Mouse (Mus musculus) intestine, embryonic 16.5 days (tissue): Measurements from ENCODE around the gene Arrdc3. TPM values are rescaled to one million over a fixed set of nuclear protein-coding genes. Genes with fewer than 3 reads are reported as not detected.
A peak's percentile ranks its signal among the peaks of the same experiment; 100 is the strongest.
"Not testable (repeated sequence)": the region's sequence is repeated elsewhere in the genome, so short reads cannot be mapped to it uniquely, and the experiment has no call there.

Source experiments
- ATAC-seq: fragments of 200-750 bp; cut with Nextera tagmentation; 2 replicates; pipeline ENCODE4 v1.8.0; 2017; ENCODE audit warnings: moderate TSS enrichment, moderate library complexity
- H3K27ac ChIP-seq: fragments of 300-500 bp; sonication (generic); 2 replicates; pipeline ENCODE4 v1.5.1; 2014; ENCODE audit warnings: mild to moderate bottlenecking, low read length
- H3K27me3 ChIP-seq: fragments of 300-500 bp; sonication (generic); replicated peaks from 2 replicates; pipeline ENCODE4 v1.6.1; 2014; ENCODE audit warnings: low read length, control low read depth, mixed read lengths; ENCODE audit not compliant: control insufficient read depth, insufficient read depth
- H3K36me3 ChIP-seq: fragments of 300-500 bp; sonication (generic); 2 replicates; pipeline ENCODE4 v1.6.1; 2014; ENCODE audit warnings: low read length, control low read depth; ENCODE audit not compliant: control insufficient read depth, insufficient read depth
- H3K4me1 ChIP-seq: fragments of 300-500 bp; sonication (generic); 2 replicates; pipeline ENCODE4 v1.6.1; 2014; ENCODE audit warnings: low read length, control low read depth, mixed read lengths; ENCODE audit not compliant: control insufficient read depth, insufficient read depth
- H3K4me2 ChIP-seq: fragments of 300-500 bp; sonication (generic); 2 replicates; pipeline ENCODE4 v1.6.1; 2014; ENCODE audit warnings: low read depth, low read length, control low read depth
- H3K4me3 ChIP-seq: fragments of 300-500 bp; sonication (generic); 2 replicates; pipeline ENCODE4 v1.5.1; 2014; ENCODE audit warnings: mild to moderate bottlenecking, low read length
- H3K9ac ChIP-seq: fragments of 300-500 bp; sonication (generic); 2 replicates; pipeline ENCODE4 v1.6.1; 2014; ENCODE audit warnings: low read depth, low read length
- H3K9me3 ChIP-seq: fragments of 300-500 bp; sonication (generic); 2 replicates; pipeline ENCODE4 v1.6.1; 2016; ENCODE audit warnings: low read length, control low read depth; ENCODE audit not compliant: control insufficient read depth
- WGBS: fragments of 180-500 bp; shearing (Covaris S2); extraction: QIAGEN DNeasy Blood & Tissue Kit; methylation state at CpG from one replicate; pipeline ENCODE4 v1.1.7; 2014; 5-methylcytosine and 5-hydroxymethylcytosine counted together
- polyA plus RNA-seq: library from polyadenylated mRNA; unstranded; fragments of >200 nt; fragmentation: Nextera tagmentation; extraction: Ambion mirVana; gene quantifications from 2 replicates; pipeline ENCODE4 v1.2.1, GENCODE M21; 2015

Gene Arrdc3
- polyA plus RNA-seq, 1 experiment from 2014 or later = 36.2 TPM

- Histone ChIP-seq H3K9ac (peak overlapping the region; percentile 100), H3K4me1 (no peaks in the 10 kb centered on the region), H3K36me3 (peaks cover 4% of the 10 kb centered on the region), H3K4me2 (peak overlapping the region; percentile 49), H3K27ac (peak overlapping the region; percentile 100), H3K27me3 (no peaks in the 10 kb centered on the region), H3K9me3 (no peaks in the 10 kb centered on the region), H3K4me3 (peak overlapping the region; percentile 90)
- peak; percentile 90 for ATAC-seq
- WGBS = under 1% methylated on average over 47 of the region's 47 CpGs
Measured at GRCm38 (mm10) chr13:80885103-80885833, 2.1 kb downstream of the Arrdc3 start.

GRCm38 (mm10) chr13:80885834-80886663, 2.9 kb downstream of the Arrdc3 start:
- peak; percentile 92 for ATAC-seq
- peak overlapping the region; percentile 90 for H3K4me3 ChIP-seq
- H3K4me2 ChIP-seq = peak overlapping the region; percentile 50
- peaks cover 7% of the 10 kb centered on the region for H3K36me3 ChIP-seq
- no peaks in the 10 kb centered on the region for H3K4me1 ChIP-seq
- no peaks in the 10 kb centered on the region for H3K9me3 ChIP-seq
- under 1% methylated on average over 72 of the region's 72 CpGs for WGBS
- peak overlapping the region; percentile 100 for H3K27ac ChIP-seq
- H3K9ac ChIP-seq = peak overlapping the region; percentile 100
- no peaks in the 10 kb centered on the region for H3K27me3 ChIP-seq

- Histone ChIP-seq H3K27ac (peak overlapping the region; percentile 100), H3K9ac (peak overlapping the region; percentile 100), H3K4me2 (peak overlapping the region; percentile 50), H3K36me3 (peaks cover 11% of the 10 kb centered on the region), H3K27me3 (no peaks in the 10 kb centered on the region), H3K9me3 (no peaks in the 10 kb centered on the region), H3K4me1 (no peaks in the 10 kb centered on the region), H3K4me3 (peak overlapping the region; percentile 90)
- no peak for ATAC-seq
- WGBS = 10% methylated on average over 6 of the region's 6 CpGs
Measured at GRCm38 (mm10) chr13:80886664-80887210, 3.6 kb downstream of the Arrdc3 start.

GRCm38 (mm10) chr13:80887842-80888241, 4.7 kb downstream of the Arrdc3 start:
- Histone ChIP-seq H3K9ac (no peak overlapping the region), H3K27ac (no peak overlapping the region), H3K27me3 (no peaks in the 10 kb centered on the region), H3K9me3 (no peaks in the 10 kb centered on the region), H3K4me3 (no peak overlapping the region), H3K4me1 (no peaks in the 10 kb centered on the region), H3K36me3 (peaks cover 12% of the 10 kb centered on the region), H3K4me2 (no peak overlapping the region)
- ATAC-seq = no peak
- WGBS = 42% methylated on average over 2 of the region's 2 CpGs

GRCm38 (mm10) chr13:80894928-80895327, 11.7 kb downstream of the Arrdc3 start:
- WGBS = 87% methylated on average over 3 of the region's 3 CpGs
- not testable (repeated sequence) for ATAC-seq, H3K9me3 ChIP-seq, H3K4me1 ChIP-seq, H3K27me3 ChIP-seq, H3K4me3 ChIP-seq, H3K9ac ChIP-seq, H3K4me2 ChIP-seq, H3K27ac ChIP-seq
- peaks cover 21% of the 10 kb centered on the region for H3K36me3 ChIP-seq

- WGBS = 59% methylated on average over 1 of the region's 1 CpGs
- peaks cover 11% of the 10 kb centered on the region; the same call in 1 of the 2 replicates for H3K36me3 ChIP-seq
- no peak overlapping the region for H3K4me2 ChIP-seq
- no peaks in the 10 kb centered on the region for H3K27me3 ChIP-seq
- H3K9me3 ChIP-seq = no peaks in the 10 kb centered on the region
- H3K4me3 ChIP-seq = no peak overlapping the region
- H3K9ac ChIP-seq = no peak overlapping the region
- no peaks in the 10 kb centered on the region for H3K4me1 ChIP-seq
- 0 out of 2 replicates have a peak, but pooled peaks have one; percentile 18 for ATAC-seq
- no peak overlapping the region for H3K27ac ChIP-seq
Measured at GRCm38 (mm10) chr13:80897411-80897810, 14.2 kb downstream of the Arrdc3 start.

- H3K4me2 ChIP-seq = no peak overlapping the region
- ATAC-seq = no peak
- peaks cover 7% of the 10 kb centered on the region; the same call in 1 of the 2 replicates for H3K36me3 ChIP-seq
- H3K4me1 ChIP-seq = no peaks in the 10 kb centered on the region
- no peak overlapping the region for H3K4me3 ChIP-seq
- no peak overlapping the region for H3K9ac ChIP-seq
- 92% methylated on average over 4 of the region's 4 CpGs for WGBS
- H3K9me3 ChIP-seq = no peaks in the 10 kb centered on the region
- no peaks in the 10 kb centered on the region for H3K27me3 ChIP-seq
- H3K27ac ChIP-seq = no peak overlapping the region
Measured at GRCm38 (mm10) chr13:80898095-80898494, 14.9 kb downstream of the Arrdc3 start.

GRCm38 (mm10) chr13:80899435-80900029, 16.3 kb downstream of the Arrdc3 start:
- no peaks in the 10 kb centered on the region for H3K4me1 ChIP-seq
- no peaks in the 10 kb centered on the region for H3K36me3 ChIP-seq
- WGBS = 82% methylated on average over 2 of the region's 2 CpGs
- no peaks in the 10 kb centered on the region for H3K9me3 ChIP-seq
- H3K4me3 ChIP-seq = no peak overlapping the region
- ATAC-seq = no peak
- H3K4me2 ChIP-seq = no peak overlapping the region
- H3K27ac ChIP-seq = no peak overlapping the region
- H3K27me3 ChIP-seq = no peaks in the 10 kb centered on the region
- no peak overlapping the region for H3K9ac ChIP-seq

- no peak overlapping the region for H3K4me3 ChIP-seq
- H3K36me3 ChIP-seq = no peaks in the 10 kb centered on the region
- no peak overlapping the region for H3K4me2 ChIP-seq
- WGBS = 85% methylated on average over 4 of the region's 4 CpGs
- ATAC-seq = no peak
- H3K9ac ChIP-seq = no peak overlapping the region
- no peaks in the 10 kb centered on the region for H3K27me3 ChIP-seq
- no peaks in the 10 kb centered on the region for H3K9me3 ChIP-seq
- no peaks in the 10 kb centered on the region for H3K4me1 ChIP-seq
- H3K27ac ChIP-seq = no peak overlapping the region
Measured at GRCm38 (mm10) chr13:80901432-80901831, 18.2 kb downstream of the Arrdc3 start.
